Mouse (Mus musculus) adrenal gland, adult (tissue): ENCODE data around the gene Serpinf2.
"Not testable (repeated sequence)": the region's sequence is repeated elsewhere in the genome, so short reads cannot be mapped to it uniquely, and the experiment has no call there.

Experiments used
- DNase-seq, 2 experiments: peaks; one replicate each; pipeline ENCODE4 v3.0.0; 2022 to 2023; ENCODE audit warnings: low spot score in 1 of 2; ENCODE audit not compliant: inconsistent age in 2 of 2

The Serpinf2 gene

GRCm38 (mm10) chr11:75460103-75460843, 20.9 kb upstream of the Serpinf2 start:
- peak; percentile 94 to 97 for DNase-seq

DNA sequence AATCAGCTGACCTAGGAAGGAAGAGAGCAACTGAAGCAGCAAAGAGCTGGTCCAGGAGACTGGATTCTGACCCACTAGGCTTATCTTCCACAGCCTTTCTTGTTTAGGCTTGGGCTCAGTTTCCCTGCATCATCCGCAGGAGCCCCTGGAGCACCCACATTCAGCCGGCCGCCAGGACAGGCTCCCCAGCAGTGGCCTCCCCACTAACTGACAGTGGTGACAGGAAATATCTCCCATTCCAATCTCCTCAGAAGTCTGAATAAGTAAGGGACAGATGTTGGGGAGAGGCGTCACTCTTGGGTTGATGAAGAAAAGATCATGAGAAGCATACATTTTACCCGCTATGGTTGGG, 20.3 kb upstream of the Serpinf2 start:
- DNase-seq: no peak

- DNase-seq: peak; percentile 52 to 87
Measured at GRCm38 (mm10) chr11:75459141-75459711, 19.8 kb upstream of the Serpinf2 start.

- peak in 1 of 2 experiments; percentile 79 for DNase-seq
Measured at GRCm38 (mm10) chr11:75458628-75459041, 19.2 kb upstream of the Serpinf2 start.

DNA sequence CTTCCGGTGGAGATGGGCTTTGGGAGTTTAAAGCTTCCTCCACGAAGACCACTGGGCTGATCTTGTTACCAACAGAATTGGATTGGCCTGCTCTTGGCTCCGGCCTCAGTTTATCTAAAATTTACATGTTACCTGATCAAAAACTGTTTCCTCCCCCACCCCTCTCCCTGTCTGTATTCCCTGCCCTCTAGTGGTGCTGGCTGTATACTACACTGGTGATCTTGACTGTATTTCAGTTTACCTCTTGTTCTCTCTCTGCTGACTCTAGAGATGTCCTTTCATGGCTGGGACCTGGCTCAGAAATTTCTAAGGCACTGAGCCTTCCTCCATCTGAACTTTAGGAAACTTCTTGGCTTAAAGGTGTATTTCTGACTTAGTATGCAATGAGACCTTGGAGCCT, 18.8 kb upstream of the Serpinf2 start:
- peak in 1 of 2 experiments; percentile 80 for DNase-seq

DNA sequence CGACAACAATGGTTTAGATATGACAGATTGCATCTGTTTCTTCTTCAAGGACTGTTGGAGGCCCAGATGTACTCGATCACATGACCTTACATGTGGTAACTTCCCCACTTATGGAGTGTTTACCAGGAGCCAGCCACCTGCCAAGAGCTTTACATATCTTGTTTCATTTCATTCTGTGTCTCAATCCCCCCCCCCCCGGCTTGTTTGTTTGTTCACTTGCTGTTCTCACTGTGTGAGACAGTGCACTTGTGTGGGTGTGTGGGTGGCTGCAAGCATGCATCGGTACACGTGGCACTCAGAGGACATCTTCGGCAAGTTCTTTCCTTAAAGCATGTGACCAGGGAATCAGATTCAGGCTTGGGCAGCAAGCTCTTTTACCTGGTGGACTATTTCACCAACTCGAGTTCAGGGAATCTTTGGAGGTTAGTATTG, 17.1 kb upstream of the Serpinf2 start:
- no peak for DNase-seq

DNA sequence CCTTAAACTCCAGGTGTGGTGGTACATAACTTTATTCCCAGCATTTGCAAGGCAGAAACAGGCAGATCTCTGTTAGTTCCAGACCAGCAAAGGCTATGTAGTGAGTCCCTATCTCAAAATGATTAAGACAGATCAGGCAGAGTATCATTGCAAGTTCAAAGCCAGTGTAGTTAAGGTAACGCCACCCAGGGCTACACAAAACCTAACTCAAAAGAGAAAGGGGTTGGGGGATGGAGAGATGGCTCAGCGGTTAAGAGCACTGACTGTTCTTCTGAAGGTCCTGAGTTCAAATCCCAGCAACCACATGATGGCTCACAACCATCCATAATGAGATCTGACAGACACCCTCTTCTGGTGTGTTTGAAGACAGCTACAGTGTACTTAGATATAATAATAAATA, 16.6 kb upstream of the Serpinf2 start:
- not testable (repeated sequence) for DNase-seq

DNA sequence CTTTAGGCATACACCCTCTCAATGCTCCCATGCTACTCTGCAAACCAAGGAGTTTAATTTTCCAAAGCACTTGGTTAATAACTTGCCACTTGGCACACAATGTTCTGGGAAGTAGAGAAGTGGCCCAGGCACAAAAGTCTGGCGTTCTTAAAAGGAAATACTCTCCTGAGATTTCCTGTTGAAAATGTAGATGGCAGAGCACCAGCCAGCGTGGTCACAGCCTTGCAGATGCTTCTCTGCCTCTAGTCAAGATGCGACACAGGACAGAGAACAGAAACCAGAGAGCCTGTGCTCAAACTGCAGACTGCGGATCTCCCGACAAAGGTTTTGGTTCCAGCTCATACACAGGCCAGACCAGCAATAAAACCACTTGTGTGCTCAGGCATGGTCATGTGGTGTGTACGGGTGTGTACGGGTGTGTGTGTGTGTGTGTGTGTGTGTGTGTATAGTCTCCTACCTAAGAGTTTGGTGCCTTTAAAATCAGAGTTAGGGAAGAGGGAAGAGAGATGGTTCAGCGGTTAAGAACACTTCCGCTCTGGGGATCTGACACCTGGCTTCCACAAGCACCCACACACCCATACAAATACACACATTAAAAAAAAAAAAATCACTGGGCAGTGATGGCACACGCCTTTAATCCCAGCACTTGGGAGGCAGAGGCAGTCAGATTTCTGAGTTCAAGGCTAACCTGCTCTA, 15.8 kb upstream of the Serpinf2 start:
- DNase-seq: no peak

- peak; percentile 90 to 96 for DNase-seq
Measured at GRCm38 (mm10) chr11:75453991-75454930, 14.9 kb upstream of the Serpinf2 start, which contains the start of gene Wdr81. Wdr81 (minus strand) TSS chr11:75454717.

DNA sequence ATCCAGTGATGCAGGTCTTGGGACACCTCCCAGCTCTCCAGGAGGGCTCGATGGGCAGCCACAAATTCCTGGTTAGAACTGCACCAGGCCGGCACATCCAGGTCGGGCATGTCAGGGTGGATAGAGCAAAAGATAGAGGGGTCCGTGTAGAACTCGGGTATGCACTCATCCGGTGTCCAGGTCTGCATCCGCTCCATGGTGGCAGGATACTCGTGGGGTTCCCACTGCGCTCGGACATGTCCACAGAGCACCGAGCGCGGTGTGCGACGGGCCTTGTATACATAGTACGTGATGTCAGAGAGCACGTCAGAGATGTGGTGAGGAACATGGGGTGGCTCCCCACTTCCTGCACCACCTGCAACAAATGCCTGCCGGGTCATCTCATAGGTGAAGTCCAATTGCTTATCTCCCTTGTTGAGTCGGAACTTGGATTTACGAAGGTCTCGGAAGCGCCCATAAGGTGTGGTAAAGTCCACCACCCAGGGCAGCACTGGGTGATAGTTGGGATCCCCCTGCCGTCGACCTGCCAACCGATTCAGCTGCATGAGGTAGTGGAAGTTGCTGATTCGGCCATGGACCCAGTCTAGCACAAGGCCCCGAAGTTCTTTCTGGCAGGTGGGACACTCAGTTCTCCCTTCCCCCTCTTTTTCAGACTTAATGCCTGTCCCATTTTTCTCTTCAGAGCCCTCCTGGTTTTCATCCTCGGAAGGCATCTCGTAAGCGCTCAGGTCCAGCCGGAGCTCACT, 13.6 kb upstream of the Serpinf2 start:
- no peak for DNase-seq

- no peak for DNase-seq
Measured at GRCm38 (mm10) chr11:75452081-75452480, 12.7 kb upstream of the Serpinf2 start.

DNA sequence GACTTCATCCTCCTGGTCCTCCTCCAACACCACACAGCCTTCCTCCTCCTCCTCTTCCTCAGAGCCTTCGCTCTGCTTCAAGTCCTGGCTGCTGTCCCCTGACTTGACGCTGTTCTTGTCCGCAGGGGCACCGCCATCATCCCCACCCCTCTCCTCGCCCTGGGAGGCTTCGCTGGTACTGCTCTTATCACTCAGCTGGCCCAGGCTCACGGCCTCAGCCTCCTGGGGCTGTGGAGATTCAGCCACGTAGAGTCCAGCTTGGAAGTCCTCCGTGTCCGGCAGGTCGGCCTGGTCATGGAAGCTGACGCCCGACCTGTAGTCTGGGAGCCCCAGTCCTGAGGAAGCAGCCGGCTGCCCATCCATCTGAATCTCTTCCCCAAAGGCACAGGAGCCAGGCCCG, 11.5 kb upstream of the Serpinf2 start:
- no peak for DNase-seq

- DNase-seq: no peak
Measured at GRCm38 (mm10) chr11:75450304-75450908, 11.0 kb upstream of the Serpinf2 start.

DNA sequence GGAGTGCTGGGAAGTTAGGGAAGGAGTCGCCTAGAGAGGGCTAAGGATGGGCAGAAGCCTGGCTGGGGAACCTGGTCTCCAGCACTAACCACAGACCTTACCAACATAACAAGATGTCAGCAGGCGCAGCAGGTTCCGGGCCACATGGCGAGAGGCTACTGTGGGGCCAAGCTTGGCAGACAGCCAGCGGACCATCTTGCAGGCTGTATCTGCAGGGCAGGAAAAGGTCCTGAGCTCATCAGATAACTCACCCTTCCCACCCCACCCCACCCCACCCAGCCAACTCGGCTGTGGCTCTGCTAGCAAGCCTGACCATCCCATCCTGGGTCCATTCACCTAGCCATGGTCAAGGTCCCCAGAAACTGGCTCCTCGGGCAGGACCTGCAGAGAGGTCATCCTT, 10.3 kb upstream of the Serpinf2 start:
- no peak for DNase-seq

DNA sequence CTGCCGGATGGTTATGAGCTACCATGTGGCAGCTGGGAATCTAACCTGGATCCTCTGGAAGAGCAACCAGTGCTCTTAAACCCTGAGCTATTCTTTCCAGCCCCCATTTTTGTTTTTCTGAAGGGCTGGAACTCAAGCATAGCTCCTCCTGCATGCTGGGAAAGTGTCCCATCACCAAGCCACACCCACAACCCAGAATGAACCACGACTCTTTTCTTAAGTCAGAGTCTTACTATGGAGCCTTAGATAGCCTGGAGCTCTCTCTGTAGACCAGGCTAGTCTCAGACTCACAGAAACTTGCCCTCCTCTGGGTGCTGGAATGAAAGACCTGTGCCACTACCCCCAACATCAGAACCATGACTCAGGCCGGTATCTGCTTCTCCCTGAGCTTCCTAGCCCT, 9.2 kb upstream of the Serpinf2 start:
- DNase-seq: no peak

GRCm38 (mm10) chr11:75443711-75444110, 4.3 kb upstream of the Serpinf2 start:
- DNase-seq: no peak

DNA sequence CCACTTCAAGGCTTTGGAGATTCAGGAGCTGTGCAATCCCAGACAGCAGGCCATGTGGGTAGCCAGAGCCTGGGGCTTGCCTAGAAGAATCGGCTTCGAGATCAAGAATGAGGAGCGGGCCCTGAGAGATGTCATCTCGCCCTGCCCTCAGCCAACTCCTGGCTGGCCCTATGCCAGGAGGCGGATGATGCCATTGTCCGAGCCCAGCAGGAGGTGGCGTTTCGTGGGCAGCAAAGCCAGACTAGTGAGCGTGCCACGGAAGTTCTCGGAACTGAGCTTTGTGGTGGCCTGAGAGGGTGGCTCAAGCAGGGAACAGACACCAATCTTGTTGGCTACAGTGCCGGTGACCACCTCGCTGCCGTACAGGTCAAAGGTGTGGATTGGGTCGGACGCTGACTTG, 2.2 kb upstream of the Serpinf2 start:
- DNase-seq: no peak

- DNase-seq: no peak
Measured at GRCm38 (mm10) chr11:75441034-75441433, 1.6 kb upstream of the Serpinf2 start.

DNA sequence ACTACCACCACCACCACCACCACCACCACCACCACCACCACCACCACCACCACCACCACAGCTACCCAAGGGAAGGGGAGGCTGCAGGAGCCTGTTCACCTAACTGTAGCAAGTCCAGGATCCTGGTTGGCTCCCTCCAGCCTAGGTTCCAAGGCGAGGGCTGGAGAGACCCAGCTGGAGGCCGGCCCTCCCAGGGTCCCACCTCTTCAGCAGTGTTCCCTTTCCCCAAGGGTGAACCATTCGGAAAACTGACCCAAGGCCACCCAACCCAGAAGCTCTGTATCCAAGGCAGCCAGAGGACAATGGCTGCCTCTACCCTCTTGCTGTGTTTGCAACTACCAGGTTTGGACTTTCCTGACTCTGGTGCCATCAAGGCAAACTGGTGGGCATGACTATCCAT, 560 bp upstream of the Serpinf2 start:
- DNase-seq: no peak

GRCm38 (mm10) chr11:75438804-75439203, 587 bp downstream of the Serpinf2 start:
- no peak for DNase-seq
